Mouse (Mus musculus) c-Kit-positive CD71-positive TER-119-negative erythroid progenitor cells, embryonic 14.5 days (primary cell): ENCODE results near the gene Abcc4.

ENCODE experiments used
- DNase-seq: peaks from one replicate; pipeline ENCODE4 v3.0.0-alpha.2; 2013; ENCODE audit warnings: low read depth

The Abcc4 gene

DNA sequence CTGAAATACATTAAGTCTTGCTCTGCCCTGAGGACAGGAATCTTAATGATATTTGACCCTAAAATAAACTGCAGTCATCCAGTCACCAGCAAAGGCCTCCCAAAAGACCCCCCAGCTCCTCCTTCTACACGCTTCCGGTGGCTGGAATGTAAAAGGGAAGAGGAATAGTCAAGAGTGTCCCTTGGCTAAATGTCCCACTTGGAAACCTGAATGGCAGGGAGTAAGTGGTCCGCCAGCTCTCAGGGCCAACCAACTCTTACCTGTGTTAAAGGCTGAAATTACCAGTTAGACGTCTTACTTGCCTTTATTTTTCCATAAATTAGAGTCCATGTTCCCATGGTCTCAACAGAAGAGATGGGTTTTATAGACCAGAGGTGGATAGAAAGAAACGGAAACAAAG is 6.9 kb upstream of the Abcc4 start:
- no peak for DNase-seq

DNA sequence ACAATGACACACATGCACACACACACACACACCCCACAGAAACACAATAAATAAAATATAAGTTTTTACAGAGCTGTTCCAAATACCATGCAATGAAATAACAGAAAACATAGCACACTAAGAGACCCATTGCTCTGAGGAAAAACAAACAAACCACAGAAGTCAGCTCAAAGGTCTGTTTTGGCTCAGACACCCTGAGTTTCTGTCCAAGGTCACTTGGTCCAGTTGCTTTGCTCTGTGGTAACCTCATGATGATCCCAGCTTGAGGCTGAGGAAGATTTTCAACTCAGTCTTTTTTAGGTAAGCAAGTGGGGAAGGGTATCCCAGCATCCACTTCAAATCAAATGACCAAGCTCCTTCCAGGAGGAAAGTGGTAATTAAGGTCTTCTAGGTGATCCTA is 4.9 kb upstream of the Abcc4 start:
- DNase-seq, result no peak

DNA sequence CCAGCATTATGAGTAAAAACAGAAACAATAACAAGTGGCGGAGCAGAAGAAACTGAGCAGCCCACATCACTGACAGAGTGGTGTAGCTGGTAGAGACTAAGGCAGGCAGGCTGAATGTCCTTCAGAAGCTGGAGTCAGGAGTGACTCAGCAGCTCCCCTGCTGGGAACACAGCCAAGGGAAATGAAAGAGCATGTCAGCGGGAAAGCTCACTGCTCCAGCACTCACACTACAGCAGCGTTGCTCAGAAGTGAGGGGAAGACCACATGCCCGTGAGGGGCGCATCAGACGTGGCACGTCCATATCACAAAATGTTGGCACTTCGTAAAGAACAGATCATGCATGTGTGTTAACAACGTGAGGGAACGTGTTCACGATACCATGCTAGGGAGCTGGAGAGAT is 3.7 kb upstream of the Abcc4 start:
- DNase-seq, result peak; percentile 43

DNA sequence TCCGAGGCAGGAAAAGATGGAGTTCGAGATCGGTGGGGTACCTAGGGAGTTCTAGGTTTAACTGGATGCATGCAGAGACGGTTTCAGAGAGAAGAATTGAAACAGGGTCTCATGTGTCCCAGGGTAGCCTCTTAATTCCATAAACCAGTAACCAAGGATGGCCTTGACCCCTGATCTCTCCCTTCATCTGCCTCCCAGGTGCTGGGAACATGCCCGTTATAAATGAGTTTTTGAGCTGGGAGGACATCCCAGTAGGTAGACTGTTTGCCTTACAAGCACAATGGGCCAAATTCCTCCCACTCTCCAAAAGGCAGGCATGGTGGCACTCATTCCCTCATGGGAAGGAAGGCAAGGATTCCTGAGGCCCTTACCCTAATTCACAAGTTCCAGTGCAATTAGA is 2.1 kb upstream of the Abcc4 start:
- no peak for DNase-seq

DNA sequence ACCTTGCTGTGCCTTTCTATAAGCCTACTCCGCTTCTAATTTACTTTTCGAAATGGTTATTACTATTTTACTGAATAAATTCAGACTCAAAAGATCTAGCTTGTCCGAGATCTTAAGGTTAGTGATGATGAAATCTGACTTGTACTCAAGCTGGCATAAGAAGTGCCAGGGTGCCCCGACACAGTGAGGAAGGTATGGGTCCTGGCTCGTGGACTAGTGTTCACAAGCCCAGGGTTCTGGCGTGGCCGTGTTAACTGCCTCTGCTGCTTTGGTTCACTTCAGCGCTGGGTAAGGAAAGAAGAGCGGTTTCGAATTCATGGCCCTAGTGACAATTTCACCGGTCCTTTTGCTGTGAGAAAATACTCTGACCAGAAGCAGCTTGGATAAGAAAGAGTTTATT is 943 bp upstream of the Abcc4 start:
- no peak for DNase-seq

DNA sequence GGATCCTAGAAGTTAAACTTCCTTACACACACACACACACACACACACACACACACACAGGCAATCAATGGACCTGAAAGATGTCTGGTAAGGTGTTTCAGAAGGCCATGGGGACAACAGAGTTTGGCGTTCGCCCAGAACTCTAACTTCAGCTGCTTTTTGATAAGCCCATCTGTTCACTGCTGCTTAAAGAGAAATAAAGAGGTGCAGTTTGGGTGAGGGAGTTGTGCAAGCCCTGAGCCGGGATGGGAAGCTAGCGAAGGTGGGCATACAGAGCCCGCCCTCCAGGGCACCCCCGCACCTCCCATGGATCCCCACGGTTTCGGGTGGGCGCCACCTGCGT is 583 bp downstream of the Abcc4 start:
- peak; percentile 54 for DNase-seq

DNA sequence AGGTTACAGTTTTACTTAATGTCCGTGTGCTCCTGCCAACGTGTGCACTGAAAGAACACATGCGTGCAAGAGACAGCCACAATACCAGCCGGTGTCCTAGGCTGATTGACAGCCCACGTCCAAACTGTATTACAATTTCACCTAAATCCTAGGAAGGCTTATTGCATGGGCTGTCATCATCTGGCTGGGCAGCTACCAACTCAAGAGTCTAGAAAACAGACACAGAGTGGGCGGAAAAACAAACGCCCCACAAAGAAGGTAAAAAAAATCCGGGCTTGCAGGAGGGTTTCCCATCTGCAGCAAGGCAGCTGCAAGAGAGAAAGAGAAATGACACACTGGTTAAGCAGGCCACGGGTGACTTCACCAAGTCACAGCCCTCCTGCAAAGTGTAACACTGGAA is 2.7 kb downstream of the Abcc4 start:
- DNase-seq, result no peak

DNA sequence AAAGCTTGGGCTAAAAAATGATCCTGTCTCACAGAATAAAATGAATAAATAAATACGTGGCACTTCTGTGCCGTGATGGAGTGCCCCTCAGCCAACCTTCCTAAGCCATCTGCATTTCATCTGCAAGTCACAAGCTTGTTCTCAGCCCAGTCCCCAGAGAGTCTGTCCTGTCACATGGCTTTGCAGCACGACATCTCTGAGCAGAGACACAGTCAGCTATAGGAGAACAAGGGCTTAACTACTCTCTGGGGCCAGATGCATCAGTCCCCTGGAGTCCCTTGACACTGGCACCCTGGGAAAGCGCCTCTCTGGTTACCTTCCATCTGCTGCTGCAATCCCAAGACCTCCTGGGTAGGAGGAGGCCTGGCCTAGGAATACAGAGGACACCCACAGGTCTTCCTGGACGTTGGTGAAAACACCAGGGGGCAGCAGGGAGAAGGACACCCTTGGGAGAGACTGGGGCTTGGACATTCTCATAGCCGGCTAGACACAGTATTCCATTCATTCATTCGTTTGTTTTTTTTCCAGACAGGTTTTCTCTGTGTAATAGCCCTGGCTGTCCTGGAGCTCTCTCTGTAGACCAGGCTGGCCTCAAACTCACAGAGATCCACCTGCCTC is 3.9 kb downstream of the Abcc4 start:
- no peak for DNase-seq

DNA sequence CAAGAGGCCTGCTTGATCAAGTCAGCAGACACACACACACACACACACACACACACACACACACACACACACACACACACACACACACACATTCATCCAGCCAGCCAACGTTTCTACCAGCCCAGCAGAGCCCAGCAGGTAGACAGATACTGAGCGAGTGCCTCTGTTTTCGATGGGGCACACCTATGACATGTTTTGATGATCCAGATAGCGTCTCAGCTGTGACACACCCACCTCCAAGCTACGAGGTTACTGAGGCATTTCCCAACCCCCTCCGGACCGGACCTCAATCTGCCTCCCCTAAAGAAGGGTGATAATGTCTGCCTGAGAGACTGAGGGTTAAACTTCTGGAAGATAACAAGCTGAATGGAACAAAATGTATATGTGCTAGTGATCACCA is 5.4 kb downstream of the Abcc4 start:
- DNase-seq, result no peak

DNA sequence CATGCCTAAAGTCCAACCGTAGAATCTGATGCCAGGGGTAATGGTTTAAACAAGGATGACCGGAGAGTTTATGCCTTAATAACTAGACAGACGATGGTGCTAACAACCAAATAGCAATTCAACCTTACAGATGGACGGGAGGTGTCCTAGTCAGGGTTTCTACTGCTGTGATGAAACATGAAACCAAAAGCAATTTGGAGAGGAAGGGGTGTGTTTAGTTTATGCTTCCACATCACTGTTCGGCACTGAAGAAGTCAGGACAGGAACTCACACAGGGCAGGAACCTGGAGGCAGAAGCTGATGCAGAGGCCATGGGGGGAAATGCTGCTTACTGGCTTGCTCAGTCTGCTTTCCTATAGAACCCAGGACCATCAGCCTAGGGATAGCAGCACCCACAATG is 6.1 kb downstream of the Abcc4 start:
- no peak for DNase-seq

DNA sequence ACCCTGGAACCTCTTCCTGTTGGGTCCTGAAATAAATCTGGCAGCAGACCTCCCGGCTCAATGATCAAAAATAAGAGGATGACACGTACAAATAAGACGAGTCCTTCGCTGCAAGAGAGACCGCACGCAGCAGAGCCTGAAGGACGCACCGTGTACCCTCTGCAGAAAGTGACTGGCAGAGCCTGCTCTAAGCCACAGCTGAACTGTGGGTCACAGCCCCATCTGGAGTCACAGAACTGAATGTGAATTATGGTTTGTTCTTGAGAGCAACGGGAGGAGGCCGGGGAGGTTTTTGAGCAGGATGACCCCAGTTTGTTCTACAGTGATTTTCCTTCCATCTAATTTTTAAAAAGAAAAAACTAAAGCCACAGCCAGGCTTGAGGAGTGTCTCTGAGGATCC is 6.5 kb downstream of the Abcc4 start:
- no peak for DNase-seq

DNA sequence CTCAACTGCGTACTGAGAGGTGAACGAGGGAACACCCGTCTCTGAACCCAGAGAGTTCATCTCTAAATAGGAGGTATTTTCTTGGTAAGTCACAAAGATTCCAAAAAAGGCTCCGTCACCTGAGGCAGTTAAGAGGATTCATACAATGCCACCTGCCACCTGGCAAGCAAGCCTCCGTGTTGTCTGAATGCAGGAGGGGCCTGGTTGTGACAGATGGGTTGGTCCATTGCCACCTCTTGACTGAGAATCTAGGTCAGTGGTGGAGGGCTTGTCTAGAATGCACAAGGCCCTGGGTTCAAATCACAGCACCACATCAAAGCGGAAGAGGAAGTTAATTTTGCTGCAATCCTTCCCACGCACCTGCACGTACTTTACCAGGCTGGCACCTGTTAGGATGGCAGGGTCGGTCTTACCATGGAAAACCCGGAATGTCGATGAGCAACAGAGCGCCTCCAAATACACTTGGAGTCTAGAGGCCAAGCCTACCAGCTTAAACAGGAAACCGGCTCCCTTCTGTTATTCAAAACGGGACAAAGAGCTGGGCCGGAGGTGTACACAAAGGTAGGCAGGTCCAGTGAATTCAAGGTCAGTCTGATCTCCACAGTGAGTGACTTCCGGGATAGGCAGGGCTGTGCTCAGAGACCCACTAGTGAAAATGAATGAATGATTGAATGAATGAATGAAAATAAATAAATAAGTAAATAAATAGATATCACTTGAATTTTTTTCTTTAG is 9.3 kb downstream of the Abcc4 start:
- DNase-seq, result no peak

DNA sequence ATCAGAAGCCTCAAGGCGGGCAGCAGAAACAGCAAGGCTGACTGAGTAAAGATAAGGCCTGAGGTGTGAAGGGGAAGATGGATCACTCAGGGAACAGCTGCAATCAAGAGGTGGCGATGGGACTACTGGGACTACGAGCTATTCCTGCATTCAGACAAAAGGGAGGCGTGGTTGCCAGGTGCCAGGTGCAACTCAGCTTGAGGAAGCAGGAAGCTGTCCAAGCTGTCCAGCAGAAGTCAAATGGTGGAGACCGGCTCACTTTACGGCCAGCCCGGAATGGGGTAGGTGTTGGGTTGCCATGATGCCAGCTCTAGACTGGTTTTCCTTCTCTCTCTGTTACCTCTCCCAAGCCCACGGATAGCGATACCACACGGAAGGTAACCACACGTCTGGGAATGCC is 10.2 kb downstream of the Abcc4 start:
- no peak for DNase-seq

DNA sequence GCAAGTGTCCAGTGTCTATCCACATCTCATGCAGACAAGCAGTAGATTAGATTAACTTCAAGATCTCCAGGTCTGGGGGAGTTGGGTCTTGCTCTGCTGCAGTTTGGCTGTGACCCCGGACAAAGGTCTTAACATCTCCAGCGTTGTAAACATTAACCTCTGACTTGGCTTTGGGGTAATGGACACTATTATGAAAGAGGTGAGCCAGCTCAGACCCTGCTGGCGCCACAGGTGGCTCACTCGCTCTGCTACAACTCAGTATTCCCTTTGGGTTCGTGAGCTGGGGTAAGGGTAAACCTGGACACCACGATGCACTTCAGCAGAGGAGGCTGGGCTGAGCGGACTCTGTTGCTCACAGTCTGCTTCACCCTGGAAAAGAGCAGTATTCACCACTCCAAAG is 11.7 kb downstream of the Abcc4 start:
- no peak for DNase-seq

DNA sequence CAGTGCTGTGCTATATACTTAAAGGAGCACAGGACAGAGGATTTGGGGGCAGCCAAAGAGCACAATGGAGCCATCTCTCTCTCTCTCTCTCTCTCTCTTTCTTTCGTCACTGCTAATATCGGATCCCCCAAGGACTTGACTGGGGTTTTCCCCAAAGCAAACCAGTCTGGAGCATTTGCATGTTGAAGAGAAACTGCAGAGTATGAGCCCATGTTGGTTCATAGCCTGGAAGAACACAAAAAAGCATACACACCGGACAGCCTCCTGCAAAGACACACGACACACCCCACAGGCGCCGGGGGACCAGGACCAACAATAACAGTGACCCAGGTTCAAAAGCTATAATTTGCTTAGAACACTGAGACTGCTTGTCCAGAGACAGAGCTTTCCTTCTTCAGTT is 14.1 kb downstream of the Abcc4 start:
- no peak for DNase-seq

DNA sequence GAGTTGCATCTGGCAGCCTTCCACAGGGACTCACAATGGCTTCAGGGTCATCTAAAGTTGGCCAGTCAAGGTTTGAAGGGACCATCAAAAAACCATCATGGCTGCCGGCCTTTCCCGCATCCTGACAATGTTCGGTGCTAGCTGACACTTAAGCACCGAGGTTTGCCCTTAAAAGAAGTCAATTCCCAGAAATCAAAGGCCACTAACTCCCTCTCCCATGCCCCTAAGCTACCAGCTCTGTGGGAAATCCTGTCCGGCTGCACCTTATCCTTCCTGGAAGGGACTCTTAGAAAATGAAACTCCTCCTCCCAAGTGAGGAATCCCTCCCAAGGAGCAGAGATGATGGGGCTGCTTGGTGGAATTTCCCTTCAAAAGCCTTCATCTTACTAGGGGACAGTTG is 14.6 kb downstream of the Abcc4 start:
- DNase-seq, result no peak

DNA sequence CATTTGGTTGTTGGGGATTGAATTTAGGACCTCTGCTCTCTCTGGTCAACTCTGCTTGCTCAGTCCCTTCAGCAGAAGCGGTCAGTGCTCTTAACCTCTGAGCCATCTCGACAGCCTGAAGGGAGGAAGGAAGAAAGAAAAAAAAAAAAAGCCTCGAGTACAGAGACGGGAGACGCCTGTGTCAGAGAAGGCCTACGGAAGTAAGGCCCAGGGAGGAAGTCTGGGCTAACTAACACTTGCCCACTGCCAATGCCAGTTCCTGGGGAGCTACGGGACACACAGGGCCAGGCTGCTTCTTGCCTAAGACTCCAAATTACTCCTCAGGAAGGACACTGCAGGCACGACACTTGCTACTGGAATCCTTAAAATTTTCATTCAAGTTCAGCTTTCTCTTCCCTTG is 15.1 kb downstream of the Abcc4 start:
- no peak for DNase-seq

DNA sequence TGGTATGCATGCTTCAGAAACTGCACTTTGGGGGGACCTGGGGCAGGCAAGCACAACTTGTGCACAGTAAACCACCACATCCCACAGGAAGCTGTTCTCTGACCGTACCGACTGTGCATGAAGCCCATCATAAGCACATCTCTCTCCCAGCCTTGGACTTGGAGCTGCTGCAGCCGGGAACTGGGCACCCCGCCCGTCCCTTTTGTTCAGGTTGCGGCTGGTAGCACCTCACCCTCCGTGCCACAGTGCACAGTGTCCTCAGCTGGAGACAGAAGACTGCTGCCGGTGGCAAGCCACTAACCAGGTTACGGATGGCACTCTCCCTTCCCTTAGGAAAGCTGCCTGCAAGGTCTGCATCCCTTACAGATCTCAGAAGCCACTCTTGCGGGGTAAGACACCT is 15.7 kb downstream of the Abcc4 start:
- DNase-seq, result no peak

DNA sequence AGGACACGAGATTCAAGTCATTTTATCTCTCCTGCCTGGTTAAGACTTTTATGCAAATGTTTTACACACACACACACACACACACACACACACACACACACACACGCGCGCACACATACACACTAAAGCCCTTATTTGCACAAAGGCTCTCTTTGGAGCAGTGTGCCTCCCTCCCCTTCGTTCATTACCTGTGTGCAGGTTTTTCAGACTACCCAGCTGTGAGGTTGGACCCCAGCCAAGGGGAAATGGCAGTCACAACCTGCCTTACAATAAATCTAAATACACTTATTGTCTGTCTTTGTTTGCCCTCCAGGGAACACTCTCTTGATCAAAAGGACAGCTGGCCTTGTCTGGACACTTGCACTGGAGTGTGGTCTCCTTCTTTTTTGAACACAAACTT is 17.4 kb downstream of the Abcc4 start:
- DNase-seq, result no peak

DNA sequence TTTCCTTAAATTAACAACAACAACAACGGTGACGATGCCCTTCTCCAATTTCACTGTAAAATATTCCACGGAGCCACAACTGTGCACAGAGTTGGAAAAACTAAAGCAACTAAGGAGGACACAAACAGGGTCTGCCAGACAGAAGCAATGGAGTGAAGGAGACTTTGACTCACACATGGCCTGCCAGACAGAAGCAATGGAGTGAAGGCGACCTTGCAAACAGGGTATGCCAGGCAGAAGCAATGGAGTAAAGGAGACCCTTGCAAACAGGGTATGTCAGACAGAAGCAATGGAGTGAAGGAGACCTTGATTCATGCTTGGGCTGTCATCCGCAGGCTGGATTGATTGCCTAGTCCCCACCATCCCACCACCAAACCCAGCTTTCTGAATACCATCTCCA is 19.2 kb downstream of the Abcc4 start:
- no peak for DNase-seq

DNA sequence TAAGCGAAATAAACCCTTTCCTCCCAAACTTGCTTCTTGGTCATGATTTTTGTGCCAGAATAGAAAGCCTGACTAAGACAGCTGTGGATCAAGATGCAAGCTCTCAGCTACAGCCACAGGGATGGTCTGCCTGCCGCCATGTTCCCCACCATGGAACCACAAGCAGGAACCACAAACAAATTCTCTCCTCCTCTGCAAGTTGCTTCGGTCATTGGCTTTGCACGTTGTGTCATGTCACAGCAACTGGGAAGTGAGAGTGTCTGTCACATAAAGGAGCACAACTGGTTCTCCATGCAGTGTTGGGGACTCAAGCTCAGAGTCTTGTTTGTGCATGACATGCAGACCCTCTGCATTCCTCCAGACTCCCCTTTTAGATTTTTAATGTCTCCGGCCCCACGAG is 20.4 kb downstream of the Abcc4 start:
- DNase-seq, result no peak

DNA sequence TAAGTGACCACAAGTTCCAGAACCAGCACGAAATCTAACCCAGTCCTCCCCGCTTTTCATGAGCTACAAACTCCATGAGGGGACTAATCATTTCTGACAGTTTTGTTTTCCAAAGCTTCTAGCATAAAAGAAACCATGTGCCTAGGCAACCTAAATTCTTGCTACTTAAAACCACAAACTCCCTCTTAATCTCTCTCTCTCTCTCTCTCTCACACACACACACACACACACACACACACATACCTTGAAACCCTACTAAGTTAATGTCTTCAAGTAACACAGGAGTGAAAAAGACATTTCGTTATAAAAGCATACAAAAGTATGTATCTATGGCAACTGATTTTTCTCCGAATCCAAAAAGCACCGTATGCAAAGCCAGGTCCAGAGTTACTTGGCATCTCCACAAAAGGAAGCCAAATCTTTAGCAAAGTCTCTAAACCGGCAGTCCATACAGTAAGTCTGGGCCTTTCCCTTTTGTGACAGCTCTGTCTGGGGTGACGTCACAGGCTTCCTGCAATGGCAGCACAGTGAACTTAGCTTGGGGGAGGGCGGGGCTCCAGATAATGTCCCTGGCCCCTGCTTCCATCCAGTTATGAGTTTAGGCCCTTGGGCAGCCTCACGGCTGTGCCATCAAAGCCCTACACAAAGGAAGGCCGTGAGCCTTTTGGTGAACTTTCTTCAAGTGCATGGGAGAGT is 23.5 kb downstream of the Abcc4 start:
- DNase-seq, result no peak

DNA sequence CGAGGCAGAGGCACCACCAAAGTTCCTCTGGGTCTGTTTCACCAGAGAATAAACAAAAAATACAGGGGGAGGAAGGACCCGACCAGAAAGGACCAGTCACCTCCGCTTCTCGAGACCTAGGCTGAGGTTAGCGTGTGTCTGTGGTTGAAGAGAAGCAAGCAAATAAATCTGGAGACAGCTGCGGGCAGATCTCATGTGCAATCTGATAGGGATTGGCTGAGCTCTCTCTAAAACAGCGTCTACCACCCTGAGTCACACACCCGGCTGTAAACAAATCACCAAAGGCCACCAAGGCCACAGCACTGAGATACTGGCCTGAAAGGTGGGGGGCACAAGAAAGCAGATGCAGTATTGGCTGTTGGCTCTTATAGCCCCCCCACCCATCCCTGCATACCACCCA is 24.9 kb downstream of the Abcc4 start:
- DNase-seq, result no peak
